Mouse (Mus musculus): ENCODE measurements around the gene Kcna5.

DNA sequence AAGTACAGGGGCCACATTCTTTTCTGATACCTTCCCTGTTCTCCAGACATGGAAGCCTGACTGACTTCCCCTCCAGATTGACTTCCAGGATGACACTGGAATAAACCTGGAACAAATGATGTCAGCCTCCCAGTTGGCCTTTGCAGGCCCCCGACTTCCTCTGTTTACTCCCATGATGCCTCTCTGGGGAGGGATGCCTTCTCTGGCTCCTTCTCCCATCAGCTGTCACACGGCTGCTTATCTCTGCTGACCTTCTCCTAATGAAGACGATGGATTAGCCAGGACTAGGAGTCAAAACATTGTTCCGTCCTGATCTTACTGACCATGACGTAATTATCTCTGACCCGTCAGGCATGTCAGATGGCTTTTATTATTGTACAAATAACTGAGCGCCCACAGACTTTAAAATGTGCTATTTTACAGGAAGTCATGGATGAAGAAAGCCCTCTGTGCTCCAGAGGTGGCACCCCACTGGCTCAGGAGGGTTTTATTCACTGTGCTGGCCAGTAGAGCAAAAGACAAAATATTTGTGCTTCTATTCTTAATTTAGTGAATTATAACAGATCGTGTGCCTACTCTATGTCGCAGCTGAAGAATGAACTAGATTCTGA is 32.4 kb downstream of the Kcna5 start:
- TF ChIP-seq CTCF (IDR thresholded peaks at IDR 0.05; ENCODE audit: low read depth) (no peak), EP300 (IDR thresholded peaks at IDR 0.05; ENCODE audit: low read depth) (0 out of 2 replicates have a peak, but pooled peaks have one; percentile 39)
